Mouse (Mus musculus): Measurements from ENCODE around the gene Epb41l3. TPM values are rescaled to one million over a fixed set of nuclear protein-coding genes. Genes with fewer than 3 reads are reported as not detected.

Gene Epb41l3
- polyA plus RNA-seq, 2 experiments: 3.1 to 5.6 TPM

DNA sequence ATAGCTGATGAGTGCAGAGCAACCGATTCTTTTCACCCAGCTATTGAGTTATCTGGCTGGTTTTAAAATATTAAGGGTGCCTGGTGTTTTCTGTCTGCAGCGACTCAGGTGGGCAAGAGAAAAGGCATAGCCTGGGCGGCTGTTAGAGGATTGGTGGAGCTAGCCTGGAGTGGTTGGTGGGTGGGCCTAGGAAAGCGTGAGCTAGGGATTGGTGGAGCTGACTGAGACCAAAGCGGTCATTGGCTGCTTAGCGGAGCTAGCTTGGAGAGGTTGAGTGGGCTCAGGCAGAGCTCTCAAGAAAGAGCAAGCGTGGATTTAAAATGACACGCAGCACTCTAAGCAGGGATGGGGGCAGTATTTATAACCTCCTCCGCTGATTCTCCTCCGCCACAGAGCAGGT is 121.2 kb downstream of the Epb41l3 start:
- Histone ChIP-seq H3K4me3 (ENCODE audit: insufficient read depth in 1 of 2, low read depth in 2 of 2, low read length in 2 of 2) (no peak overlapping the region), H3K9me3 (ENCODE audit: control insufficient read depth, low read length) (no peaks in the 10 kb centered on the region), H3K36me3 (replicated peaks; ENCODE audit: control insufficient read depth, insufficient read depth, low read depth) (no peaks in the 10 kb centered on the region), H3K27ac (no peak overlapping the region), H3K4me1 (replicated peaks; ENCODE audit: control insufficient read depth in 2 of 2, insufficient read depth in 2 of 2, low read length in 1 of 2) (no peaks in the 10 kb centered on the region), H3K27me3 (ENCODE audit: control insufficient read depth, insufficient read depth, low read length) (no peaks in the 10 kb centered on the region), H3K9ac (replicated peaks) (no peak overlapping the region), H3K4me2 (ENCODE audit: low read depth) (no peak overlapping the region)
- TF ChIP-seq EP300 (IDR thresholded peaks at IDR 0.05; ENCODE audit: low read depth) (no peak), CTCF (IDR thresholded peaks at IDR 0.05; ENCODE audit: low read depth) (no peak)
- WGBS (ENCODE audit: insufficient replicate concordance): 68% methylated on average over 10 of the region's 10 CpGs
- DNase-seq (ENCODE audit: low read depth in 3 of 3, low spot score in 3 of 3): no peak
- no peak for ATAC-seq (ENCODE audit: insufficient read depth)

GRCm38 (mm10) chr17:69198805-69199204 is 123.3 kb downstream of the Epb41l3 start:
- TF ChIP-seq EP300 (IDR thresholded peaks at IDR 0.05; ENCODE audit: low read depth) (no peak), CTCF (IDR thresholded peaks at IDR 0.05; ENCODE audit: low read depth) (no peak)
- Histone ChIP-seq H3K36me3 (replicated peaks; ENCODE audit: control insufficient read depth, insufficient read depth, low read depth) (no peaks in the 10 kb centered on the region), H3K4me3 (ENCODE audit: insufficient read depth in 1 of 2, low read depth in 2 of 2, low read length in 2 of 2) (no peak overlapping the region), H3K4me1 (replicated peaks; ENCODE audit: control insufficient read depth in 2 of 2, insufficient read depth in 2 of 2, low read length in 1 of 2) (no peaks in the 10 kb centered on the region), H3K4me2 (ENCODE audit: low read depth) (no peak overlapping the region), H3K27ac (no peak overlapping the region), H3K9ac (replicated peaks) (no peak overlapping the region), H3K27me3 (ENCODE audit: control insufficient read depth, insufficient read depth, low read length) (no peaks in the 10 kb centered on the region), H3K9me3 (ENCODE audit: control insufficient read depth, low read length) (no peaks in the 10 kb centered on the region)
- DNase-seq (ENCODE audit: low read depth in 3 of 3, low spot score in 3 of 3) (no peak), ATAC-seq (ENCODE audit: insufficient read depth) (no peak)
- WGBS (ENCODE audit: insufficient replicate concordance): 33% methylated on average over 1 of the region's 1 CpGs

DNA sequence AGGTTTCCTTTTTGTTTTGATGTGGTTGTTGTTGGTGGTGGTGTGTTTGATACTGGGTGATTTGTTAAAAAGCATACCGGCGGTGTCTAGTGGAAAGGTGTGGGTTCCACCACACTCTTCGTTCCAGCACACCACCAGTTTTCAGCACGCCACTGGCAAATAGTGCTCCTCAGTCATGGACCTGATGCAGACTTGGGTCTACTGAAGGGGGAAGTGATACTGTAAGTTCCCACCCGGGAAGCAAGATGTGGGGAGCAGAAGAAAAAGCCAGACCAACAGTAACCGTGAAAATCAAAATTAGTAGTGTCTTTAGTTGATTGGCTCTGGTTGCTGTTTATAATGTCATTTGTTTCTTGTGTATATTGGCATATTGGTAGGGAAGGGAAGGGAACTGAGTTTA is 124.3 kb downstream of the Epb41l3 start:
- TF ChIP-seq EP300 (IDR thresholded peaks at IDR 0.05; ENCODE audit: low read depth) (no peak), CTCF (IDR thresholded peaks at IDR 0.05; ENCODE audit: low read depth) (no peak)
- Histone ChIP-seq H3K4me2 (ENCODE audit: low read depth) (no peak overlapping the region), H3K4me3 (ENCODE audit: insufficient read depth in 1 of 2, low read depth in 2 of 2, low read length in 2 of 2) (no peak overlapping the region), H3K9me3 (ENCODE audit: control insufficient read depth, low read length) (no peaks in the 10 kb centered on the region), H3K9ac (replicated peaks) (no peak overlapping the region), H3K4me1 (replicated peaks; ENCODE audit: control insufficient read depth in 2 of 2, insufficient read depth in 2 of 2, low read length in 1 of 2) (no peaks in the 10 kb centered on the region), H3K27ac (no peak overlapping the region), H3K27me3 (ENCODE audit: control insufficient read depth, insufficient read depth, low read length) (no peaks in the 10 kb centered on the region), H3K36me3 (replicated peaks; ENCODE audit: control insufficient read depth, insufficient read depth, low read depth) (no peaks in the 10 kb centered on the region)
- no peak for DNase-seq (ENCODE audit: low read depth in 3 of 3, low spot score in 3 of 3)
- no peak for ATAC-seq (ENCODE audit: insufficient read depth)
- WGBS (ENCODE audit: insufficient replicate concordance): 60% methylated on average over 6 of the region's 6 CpGs

DNA sequence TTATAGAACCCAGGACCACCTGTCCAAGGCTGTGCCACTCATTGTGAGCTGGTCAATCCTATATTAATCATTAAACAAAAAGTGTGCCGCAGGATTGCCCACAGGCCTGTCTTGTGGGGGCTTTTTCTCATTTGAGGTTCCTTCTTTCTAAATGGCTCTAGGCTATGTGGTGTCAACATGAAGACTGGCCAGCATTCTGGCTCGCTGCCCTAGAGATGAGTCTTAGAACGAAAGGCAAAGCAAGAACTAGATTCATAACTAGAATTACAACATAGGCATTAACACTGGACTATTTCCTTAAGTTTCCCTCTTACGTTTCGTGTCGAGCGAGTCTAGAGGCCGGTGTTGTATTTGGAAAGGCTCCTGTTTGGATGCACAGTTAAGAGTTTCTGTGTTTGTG is 125.5 kb downstream of the Epb41l3 start:
- no peak for DNase-seq (ENCODE audit: low read depth in 3 of 3, low spot score in 3 of 3)

GRCm38 (mm10) chr17:69205282-69205999 is 130.0 kb downstream of the Epb41l3 start:
- DNase-seq (ENCODE audit: low read depth in 3 of 3, low spot score in 3 of 3) (no peak), ATAC-seq (ENCODE audit: insufficient read depth) (no peak)
- no peak overlapping the region for H3K27ac ChIP-seq
- no peaks in the 10 kb centered on the region for H3K27me3 ChIP-seq (ENCODE audit: control insufficient read depth, insufficient read depth, low read length)
- no peak overlapping the region for H3K4me3 ChIP-seq (ENCODE audit: insufficient read depth in 1 of 2, low read depth in 2 of 2, low read length in 2 of 2)
- no peak overlapping the region for H3K4me2 ChIP-seq (ENCODE audit: low read depth)
- H3K9me3 ChIP-seq (ENCODE audit: control insufficient read depth, low read length): no peaks in the 10 kb centered on the region
- no peaks in the 10 kb centered on the region for H3K4me1 ChIP-seq (replicated peaks; ENCODE audit: control insufficient read depth in 2 of 2, insufficient read depth in 2 of 2, low read length in 1 of 2)
- H3K36me3 ChIP-seq (replicated peaks; ENCODE audit: control insufficient read depth, insufficient read depth, low read depth): no peaks in the 10 kb centered on the region
- WGBS (ENCODE audit: insufficient replicate concordance): 65% methylated on average over 5 of the region's 5 CpGs
- TF ChIP-seq EP300 (IDR thresholded peaks at IDR 0.05; ENCODE audit: low read depth) (no peak), CTCF (IDR thresholded peaks at IDR 0.05; ENCODE audit: low read depth) (no peak)
- H3K9ac ChIP-seq (replicated peaks): no peak overlapping the region

More for the DNA sequence above, 125.5 kb downstream of the Epb41l3 start:
- H3K36me3 ChIP-seq (replicated peaks; ENCODE audit: control insufficient read depth, insufficient read depth, low read depth): no peaks in the 10 kb centered on the region
- H3K9ac ChIP-seq (replicated peaks): no peak overlapping the region
- no peaks in the 10 kb centered on the region for H3K9me3 ChIP-seq (ENCODE audit: control insufficient read depth, low read length)
- H3K4me1 ChIP-seq (replicated peaks; ENCODE audit: control insufficient read depth in 2 of 2, insufficient read depth in 2 of 2, low read length in 1 of 2): no peaks in the 10 kb centered on the region
- no peak overlapping the region for H3K4me2 ChIP-seq (ENCODE audit: low read depth)
- no peak for TF ChIP-seq EP300 (IDR thresholded peaks at IDR 0.05; ENCODE audit: low read depth)
- TF ChIP-seq CTCF (IDR thresholded peaks at IDR 0.05; ENCODE audit: low read depth): no peak
- no peak overlapping the region for H3K4me3 ChIP-seq (ENCODE audit: insufficient read depth in 1 of 2, low read depth in 2 of 2, low read length in 2 of 2)
- WGBS (ENCODE audit: insufficient replicate concordance): 72% methylated on average over 8 of the region's 8 CpGs
- no peak overlapping the region for H3K27ac ChIP-seq
- ATAC-seq (ENCODE audit: insufficient read depth): no peak
- no peaks in the 10 kb centered on the region for H3K27me3 ChIP-seq (ENCODE audit: control insufficient read depth, insufficient read depth, low read length)
